Mouse (Mus musculus) megakaryocyte progenitor cell, adult 5-6 weeks (primary cell): ENCODE results near the gene Peli2. TPM values are rescaled to one million over a fixed set of nuclear protein-coding genes. Genes with fewer than 3 reads are reported as not detected.

ENCODE experiments used
- ATAC-seq: replicated peaks from 2 replicates; pipeline ENCODE4 v1.8.0; 2016; ENCODE audit warnings: mild to moderate bottlenecking, moderate TSS enrichment, inconsistent platforms; ENCODE audit not compliant: poor library complexity
- total RNA-seq, 2 experiments: library from RNA; stranded (forward) in 1 of 2; stranded (reverse) in 1 of 2; fragments of 157-497, 149-512 nt in 1 of 2; fragments of 200-1000 nt in 1 of 2; gene quantifications; 2 replicates each; pipeline versions ENCODE4 v1.2.3 to v1.2.4; 2015 to 2017

The Peli2 gene
- total RNA-seq, 2 experiments from 2014 or later: 4.7 to 9.0 TPM

GRCm38 (mm10) chr14:48179021-48179420 is 58.4 kb downstream of the Peli2 start:
- no peak for ATAC-seq

DNA sequence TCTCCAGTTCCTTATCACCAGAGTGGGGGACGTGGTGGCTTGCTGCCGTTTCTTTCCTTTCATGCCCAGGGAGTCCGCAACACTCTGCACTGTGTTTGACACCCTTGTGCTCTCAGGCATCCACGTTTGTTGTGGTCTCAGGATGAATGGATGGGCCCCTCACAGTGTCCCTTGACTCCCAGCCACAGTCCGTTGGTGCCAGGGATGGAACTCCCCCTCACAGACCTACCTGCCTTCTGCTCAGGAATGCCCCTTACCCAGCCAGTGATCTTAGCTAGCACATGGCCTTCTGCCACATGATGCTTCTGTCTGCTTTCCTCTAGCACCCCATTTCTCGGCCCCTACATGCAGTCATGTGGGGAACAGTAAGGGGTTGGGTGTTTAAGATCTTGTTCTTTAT is 65.7 kb downstream of the Peli2 start:
- ATAC-seq: no peak

DNA sequence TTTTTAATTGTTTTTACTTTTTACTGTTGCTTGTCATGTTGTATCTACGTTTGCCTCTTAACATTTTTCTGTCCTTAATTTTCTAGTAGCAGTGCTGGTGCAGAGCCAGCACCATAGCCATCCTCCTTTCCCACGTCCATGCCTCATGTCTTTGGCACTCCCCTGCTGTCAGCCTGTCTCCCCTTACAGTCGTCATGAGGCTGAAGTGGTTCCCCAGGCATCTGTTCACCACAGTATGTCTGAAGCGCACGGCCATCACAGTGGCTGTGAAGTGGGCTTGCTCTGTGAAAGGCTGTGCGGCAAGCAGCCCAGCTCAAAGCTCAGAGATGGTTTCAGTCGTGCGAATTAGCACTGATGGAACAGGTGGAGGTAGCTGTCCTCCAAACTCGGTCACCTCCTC is 66.5 kb downstream of the Peli2 start:
- ATAC-seq: no peak

DNA sequence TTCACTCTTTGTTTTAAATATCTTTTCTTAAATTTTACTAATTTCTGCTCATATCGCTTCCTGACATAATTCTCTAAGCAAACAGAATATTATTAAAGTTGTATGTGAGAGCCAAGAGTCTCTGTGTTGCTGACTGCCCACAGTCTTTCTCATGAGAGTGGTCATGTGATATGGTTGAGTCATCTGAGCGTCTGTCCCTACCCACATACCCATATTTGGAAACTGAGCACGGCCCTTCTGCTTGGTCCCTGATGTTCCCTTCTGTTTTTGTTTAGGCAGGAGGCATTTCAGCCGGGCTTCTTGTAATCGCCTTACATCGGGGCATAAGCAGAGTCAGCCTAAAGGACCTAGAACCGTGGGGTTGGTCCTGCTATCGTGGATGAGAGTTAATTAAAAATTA is 68.7 kb downstream of the Peli2 start:
- peak; percentile 89 for ATAC-seq

- ATAC-seq: no peak
Measured at GRCm38 (mm10) chr14:48190946-48191345, 70.3 kb downstream of the Peli2 start.

DNA sequence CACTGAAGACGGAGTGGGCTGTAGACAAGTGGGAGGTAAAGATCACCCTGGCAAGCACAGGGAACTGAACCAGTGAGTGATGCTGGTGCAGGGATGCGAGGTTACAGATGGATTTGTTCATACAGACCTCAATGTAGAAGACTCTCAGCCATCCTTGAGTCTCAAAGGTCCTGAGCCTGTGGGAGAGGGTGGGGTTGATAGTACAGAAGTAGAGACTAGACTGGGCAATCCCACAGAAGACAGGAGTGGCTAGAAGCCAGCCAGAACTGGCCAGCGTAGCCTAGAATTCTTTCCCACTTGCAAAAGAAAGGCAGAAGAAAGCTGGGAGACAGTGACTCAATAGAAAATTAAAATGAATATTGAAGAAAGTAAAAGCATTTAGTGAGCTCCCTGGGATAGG is 71.3 kb downstream of the Peli2 start:
- ATAC-seq: no peak

DNA sequence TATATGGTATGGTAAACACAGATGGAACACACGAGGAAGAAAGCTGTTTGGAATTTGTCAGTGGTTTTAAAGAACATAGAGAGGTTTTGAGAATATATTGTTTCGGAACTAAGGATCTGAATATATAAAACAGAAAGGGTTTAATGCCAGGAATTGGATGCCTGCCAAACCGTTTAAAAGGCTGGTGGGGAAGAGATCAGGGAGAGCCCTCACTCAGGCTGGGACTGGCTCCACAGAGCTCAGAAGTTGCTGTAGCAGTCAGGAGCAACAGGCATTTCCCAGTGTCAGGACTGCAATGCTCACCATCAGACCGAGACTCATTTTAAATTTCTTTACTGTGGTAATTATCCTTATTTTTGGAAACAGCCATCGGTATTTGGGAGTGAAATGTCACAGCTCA is 76.2 kb downstream of the Peli2 start:
- no peak for ATAC-seq

DNA sequence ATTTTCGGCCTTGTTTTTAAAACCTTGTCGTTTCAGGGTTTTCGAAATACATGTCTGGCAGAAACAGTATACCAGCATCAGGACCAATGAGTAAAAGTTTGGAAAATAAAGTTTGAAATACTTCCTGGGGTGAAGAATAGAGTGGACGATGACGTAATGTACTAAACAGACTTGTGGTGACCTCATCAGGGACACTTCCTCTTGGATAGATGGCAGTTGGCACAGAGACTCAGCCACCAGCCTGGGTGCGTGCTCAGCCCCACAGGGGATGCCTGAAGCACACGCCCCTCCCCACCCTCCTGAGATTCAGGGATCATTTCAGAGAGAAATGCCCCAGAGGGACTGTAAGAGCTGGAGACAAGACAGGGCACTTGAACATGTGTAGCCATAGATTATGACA is 76.7 kb downstream of the Peli2 start:
- peak; percentile 72 for ATAC-seq

DNA sequence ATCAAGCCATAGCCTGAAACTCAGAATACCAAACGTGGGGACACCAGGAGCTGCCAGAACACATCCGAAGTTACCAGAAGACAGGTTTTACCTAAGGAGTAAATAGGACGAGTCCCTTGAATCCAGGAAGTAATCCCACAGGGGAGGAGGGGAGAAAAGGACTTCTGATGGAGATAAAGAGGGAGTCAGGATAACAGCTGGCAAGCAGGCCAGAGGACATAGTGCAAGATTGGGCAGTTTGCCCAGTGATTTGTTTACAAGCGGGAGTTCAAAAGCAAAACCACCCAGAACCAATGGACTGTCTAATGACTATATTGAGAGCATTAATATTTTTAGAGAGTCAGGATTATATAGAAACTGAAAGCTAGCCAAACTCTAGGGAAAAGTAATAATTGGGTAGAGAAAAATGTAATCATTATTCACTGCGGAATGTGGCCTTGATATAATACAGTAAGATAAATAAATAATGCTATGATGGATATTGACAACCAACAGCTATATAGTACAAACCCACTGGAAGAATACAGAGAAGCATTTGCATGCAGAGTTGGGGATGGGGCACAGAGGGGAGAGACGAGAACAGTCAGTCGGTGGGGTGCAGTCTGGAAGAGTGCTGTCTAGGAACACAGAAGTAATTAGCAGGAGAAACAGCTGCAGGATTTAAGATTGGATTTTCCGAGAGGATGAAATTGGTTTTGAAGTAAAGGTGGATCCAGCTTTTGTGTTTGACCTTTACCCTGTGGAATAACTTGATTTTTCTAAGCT is 77.7 kb downstream of the Peli2 start:
- ATAC-seq: no peak

GRCm38 (mm10) chr14:48198957-48199356 is 78.3 kb downstream of the Peli2 start:
- ATAC-seq: peak; percentile 48

- ATAC-seq: no peak
Measured at GRCm38 (mm10) chr14:48199506-48199905, 78.9 kb downstream of the Peli2 start.

GRCm38 (mm10) chr14:48200291-48200690 is 79.7 kb downstream of the Peli2 start:
- no peak for ATAC-seq

DNA sequence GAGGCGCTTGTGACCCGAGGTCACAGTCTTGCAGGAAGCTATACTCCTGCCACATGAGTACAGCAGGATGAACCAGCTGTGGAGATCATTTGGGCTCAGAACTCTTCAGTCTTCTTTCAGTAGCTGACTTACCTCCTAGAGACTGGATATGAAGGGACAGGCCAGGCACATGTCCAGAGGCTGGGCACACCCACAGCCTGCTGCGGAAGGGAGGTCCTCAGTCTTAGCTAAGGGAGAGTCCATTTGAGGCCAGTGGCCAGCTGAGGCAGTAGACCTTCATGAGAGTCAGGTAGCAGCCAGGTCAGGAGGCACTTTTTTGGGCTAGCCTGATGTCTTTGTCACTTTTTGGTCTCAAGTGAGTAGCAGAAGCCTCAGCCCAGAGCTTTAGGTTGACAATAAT is 80.2 kb downstream of the Peli2 start:
- no peak for ATAC-seq

DNA sequence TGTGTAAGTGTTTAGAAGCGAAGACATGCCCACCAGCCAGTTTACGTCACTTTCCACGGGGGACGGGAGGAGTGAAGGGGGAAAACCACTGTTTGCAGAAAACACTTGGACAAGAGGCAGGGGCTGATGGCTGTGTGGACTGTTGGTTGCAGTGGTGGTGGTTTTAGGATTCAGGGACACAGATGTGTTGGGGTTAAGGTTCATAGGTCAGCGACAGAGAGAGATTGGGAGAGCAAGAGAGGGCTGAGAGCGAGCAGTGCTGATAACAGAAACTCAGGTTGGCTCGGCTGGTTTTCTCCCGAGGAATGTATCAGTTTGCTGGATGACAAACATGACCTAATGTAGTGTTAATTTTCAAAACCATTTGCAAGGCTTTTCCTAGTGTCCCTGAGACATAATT is 80.8 kb downstream of the Peli2 start:
- no peak for ATAC-seq

- peak; percentile 80 for ATAC-seq
Measured at GRCm38 (mm10) chr14:48202096-48203036, 81.7 kb downstream of the Peli2 start.

DNA sequence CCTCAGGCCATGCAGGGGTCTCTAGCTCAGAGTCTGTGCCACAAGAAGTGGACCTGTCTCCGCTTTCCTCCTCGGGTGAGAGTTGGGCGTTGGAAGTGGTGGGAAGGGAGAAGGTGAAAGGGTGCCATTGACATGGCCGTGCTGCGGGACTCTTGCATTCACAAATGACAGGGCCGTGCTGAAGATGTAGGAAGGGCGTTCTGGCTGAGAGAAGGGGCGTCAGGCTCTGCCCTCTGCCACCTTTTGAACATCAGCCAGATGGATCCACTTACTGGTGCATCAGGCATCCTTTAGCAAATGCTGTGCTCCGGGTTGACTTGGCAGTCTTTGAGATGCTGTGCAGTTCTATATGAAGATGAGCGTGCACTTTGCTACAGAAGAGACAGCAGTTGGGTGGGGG is 84.4 kb downstream of the Peli2 start:
- no peak for ATAC-seq

GRCm38 (mm10) chr14:48205635-48206034 is 85.0 kb downstream of the Peli2 start:
- no peak for ATAC-seq

- peak; percentile 46 for ATAC-seq
Measured at GRCm38 (mm10) chr14:48207119-48207518, 86.5 kb downstream of the Peli2 start.

- no peak for ATAC-seq
Measured at GRCm38 (mm10) chr14:48207746-48208640, 87.4 kb downstream of the Peli2 start.

DNA sequence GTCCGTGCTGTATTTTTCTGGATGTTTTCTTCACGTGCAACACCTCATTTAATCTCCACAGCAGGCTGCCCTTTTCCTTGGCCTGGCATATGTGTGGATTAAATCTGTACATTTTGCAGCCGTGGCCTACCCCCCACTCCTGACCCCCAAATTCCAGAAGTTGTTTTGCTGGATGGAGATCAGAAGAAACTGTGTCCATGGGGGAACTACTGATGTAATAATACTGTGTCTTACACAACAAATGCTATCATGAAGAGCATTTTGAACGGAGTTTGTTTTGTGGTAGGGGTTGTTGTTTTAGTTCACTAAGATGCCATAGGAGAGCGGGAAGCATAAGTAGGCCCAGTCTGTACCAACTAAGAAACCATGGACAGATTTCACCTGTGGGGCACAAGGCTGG is 88.8 kb downstream of the Peli2 start:
- no peak for ATAC-seq

GRCm38 (mm10) chr14:48210089-48210488 is 89.5 kb downstream of the Peli2 start:
- ATAC-seq: no peak
